Comparison of ENCODE assay signal across 24 mouse cellular contexts in the genomic region with DNA sequence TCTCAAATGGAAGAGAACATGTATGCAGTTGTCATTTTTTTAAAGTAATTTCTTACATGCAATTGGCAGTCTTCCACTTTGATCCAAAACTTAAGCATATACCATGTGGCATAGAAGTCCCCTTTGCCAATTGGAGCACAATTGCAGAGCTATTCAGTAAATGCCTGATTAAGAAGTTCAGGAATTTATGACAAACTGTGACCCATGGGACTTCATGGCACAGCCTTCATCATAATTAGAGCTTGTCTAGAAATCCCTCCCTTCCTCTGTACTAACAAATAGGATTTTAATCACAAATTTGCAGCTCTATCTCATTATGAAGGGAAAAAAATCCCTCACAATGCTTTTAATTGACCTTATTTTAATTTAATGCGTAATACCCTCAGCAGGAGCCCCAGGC. TPM values are rescaled to one million over a fixed set of nuclear protein-coding genes. Genes with fewer than 3 reads are reported as not detected.
DNase-seq lines count a peak whose midpoint lies in the region; ATAC-seq and TF ChIP-seq lines count a peak whose summit lies in the region.
"Had no signal": no experiment of that assay in that cellular context is flagged by ENCODE, and none has a peak within 500 bp of the region (broad histone marks: within the 10 kb centered on the region; RNA-seq: fewer than 3 reads in every experiment).

No protein-coding gene starts in this region.

- no peaks in the 10 kb centered on the region for H3K9me3 ChIP-seq in hindbrain, embryonic 16.5 days (ENCODE audit: control insufficient read depth, low read length)
- no peaks in the 10 kb centered on the region for H3K9me3 ChIP-seq in hindbrain, embryonic 11.5 days (ENCODE audit: control insufficient read depth, low read length)
- H3K9me3 ChIP-seq in midbrain, postnatal 0 days (ENCODE audit: low read length): no peaks in the 10 kb centered on the region
- no peaks in the 10 kb centered on the region for H3K9me3 ChIP-seq in midbrain, embryonic 11.5 days (ENCODE audit: control insufficient read depth, low read length)
- H3K9me3 ChIP-seq: embryonic facial prominence, embryonic 10.5 days; embryonic facial prominence, embryonic 12.5 days; forebrain, embryonic 13.5 days; forebrain, embryonic 15.5 days; G1E had no signal

- no peak overlapping the region for H3K4me3 ChIP-seq in hindbrain, embryonic 16.5 days (ENCODE audit: low read length)
- no peak overlapping the region for H3K4me3 ChIP-seq in hindbrain, embryonic 11.5 days (ENCODE audit: low read depth, low read length)
- H3K4me3 ChIP-seq in midbrain, postnatal 0 days (ENCODE audit: low read depth, low read length): no peak overlapping the region
- H3K4me3 ChIP-seq in midbrain, embryonic 11.5 days (ENCODE audit: low read depth, low read length): no peak overlapping the region
- H3K4me3 ChIP-seq: embryonic facial prominence, embryonic 10.5 days; embryonic facial prominence, embryonic 12.5 days; forebrain, embryonic 13.5 days; forebrain, embryonic 15.5 days had no signal

- DNase-seq in hindbrain, embryonic 11.5 days (ENCODE audit: low spot score): no peak
- DNase-seq in midbrain, postnatal 0 days (ENCODE audit: low spot score): peak; percentile 46
- DNase-seq in midbrain, embryonic 11.5 days (ENCODE audit: low spot score, missing footprints): no peak
- DNase-seq in thymus, adult 18-20 months: no peak
- DNase-seq: adrenal gland, adult 2 months; adrenal gland, postnatal 10 days; adrenal gland, postnatal 25 days; B cell, adult 2 months; cerebellum, adult 11-12 months; cerebellum, adult 2 months; cerebellum, adult 9-10 months; cerebellum, postnatal 10 days; cerebellum, postnatal 25 days; forebrain, postnatal 0 days had no signal

- H3K4me2 ChIP-seq in hindbrain, embryonic 16.5 days (ENCODE audit: low read length): no peak overlapping the region
- no peak overlapping the region for H3K4me2 ChIP-seq in hindbrain, embryonic 11.5 days (replicated peaks; ENCODE audit: low read depth, low read length)
- no peak overlapping the region for H3K4me2 ChIP-seq in midbrain, postnatal 0 days (ENCODE audit: low read depth, low read length, poor library complexity, severe bottlenecking)
- H3K4me2 ChIP-seq in midbrain, embryonic 11.5 days: no peak overlapping the region
- H3K4me2 ChIP-seq: embryonic facial prominence, embryonic 12.5 days; forebrain, embryonic 13.5 days; forebrain, embryonic 15.5 days had no signal

- H3K36me3 ChIP-seq in hindbrain, embryonic 16.5 days (ENCODE audit: control insufficient read depth, insufficient read depth, low read length): no peaks in the 10 kb centered on the region
- H3K36me3 ChIP-seq in hindbrain, embryonic 11.5 days (ENCODE audit: control insufficient read depth, insufficient read depth, low read length): no peaks in the 10 kb centered on the region
- H3K36me3 ChIP-seq in midbrain, postnatal 0 days (ENCODE audit: insufficient read depth, low read length): no peaks in the 10 kb centered on the region
- H3K36me3 ChIP-seq in midbrain, embryonic 11.5 days (ENCODE audit: control insufficient read depth, insufficient read depth, low read length): no peaks in the 10 kb centered on the region
- H3K36me3 ChIP-seq: embryonic facial prominence, embryonic 10.5 days; embryonic facial prominence, embryonic 12.5 days; forebrain, embryonic 15.5 days; G1E had no signal

- no peaks in the 10 kb centered on the region for H3K4me1 ChIP-seq in hindbrain, embryonic 16.5 days (ENCODE audit: control insufficient read depth, insufficient read depth, low read depth, low read length)
- no peaks in the 10 kb centered on the region for H3K4me1 ChIP-seq in hindbrain, embryonic 11.5 days (replicated peaks; ENCODE audit: control insufficient read depth, insufficient read depth, low read length)
- no peaks in the 10 kb centered on the region for H3K4me1 ChIP-seq in midbrain, postnatal 0 days (ENCODE audit: insufficient read depth, low read length)
- no peaks in the 10 kb centered on the region for H3K4me1 ChIP-seq in midbrain, embryonic 11.5 days (ENCODE audit: control insufficient read depth, insufficient read depth, low read length)
- H3K4me1 ChIP-seq: embryonic facial prominence, embryonic 10.5 days; embryonic facial prominence, embryonic 12.5 days; forebrain, embryonic 13.5 days; forebrain, embryonic 15.5 days had no signal

- no peaks in the 10 kb centered on the region for H3K27me3 ChIP-seq in hindbrain, embryonic 16.5 days (replicated peaks; ENCODE audit: control insufficient read depth, insufficient read depth, low read length)
- no peaks in the 10 kb centered on the region for H3K27me3 ChIP-seq in hindbrain, embryonic 11.5 days (ENCODE audit: control insufficient read depth, insufficient read depth, low read length)
- no peaks in the 10 kb centered on the region for H3K27me3 ChIP-seq in midbrain, postnatal 0 days (ENCODE audit: insufficient read depth, low read length)
- H3K27me3 ChIP-seq in midbrain, embryonic 11.5 days (ENCODE audit: control insufficient read depth, insufficient read depth, low read length): no peaks in the 10 kb centered on the region
- H3K27me3 ChIP-seq: embryonic facial prominence, embryonic 12.5 days; forebrain, embryonic 13.5 days; forebrain, embryonic 15.5 days had no signal

- no peak overlapping the region for H3K9ac ChIP-seq in hindbrain, embryonic 16.5 days (ENCODE audit: low read depth, low read length)
- no peak overlapping the region for H3K9ac ChIP-seq in hindbrain, embryonic 11.5 days (ENCODE audit: low read depth, low read length)
- H3K9ac ChIP-seq in midbrain, postnatal 0 days (replicated peaks; ENCODE audit: low read length, poor library complexity, severe bottlenecking): no peak overlapping the region
- no peak overlapping the region for H3K9ac ChIP-seq in midbrain, embryonic 11.5 days (ENCODE audit: low read length)
- H3K9ac ChIP-seq: embryonic facial prominence, embryonic 12.5 days; forebrain, embryonic 13.5 days; forebrain, embryonic 15.5 days; forebrain, postnatal 0 days had no signal

- H3K27ac ChIP-seq in hindbrain, embryonic 16.5 days (ENCODE audit: low read depth, low read length): no peak overlapping the region
- H3K27ac ChIP-seq in hindbrain, embryonic 11.5 days (ENCODE audit: low read depth, low read length): no peak overlapping the region
- H3K27ac ChIP-seq in midbrain, postnatal 0 days (ENCODE audit: low read depth, low read length): no peak overlapping the region
- no peak overlapping the region for H3K27ac ChIP-seq in midbrain, embryonic 11.5 days (ENCODE audit: low read depth, low read length)
- H3K27ac ChIP-seq: embryonic facial prominence, embryonic 10.5 days; embryonic facial prominence, embryonic 12.5 days; forebrain, embryonic 13.5 days; forebrain, embryonic 15.5 days had no signal

- ATAC-seq in hindbrain, embryonic 16.5 days: peak; percentile 77
- ATAC-seq in hindbrain, embryonic 11.5 days (ENCODE audit: low FRiP score): no peak
- ATAC-seq in midbrain, postnatal 0 days (ENCODE audit: low FRiP score): no peak
- no peak for ATAC-seq in midbrain, embryonic 11.5 days (ENCODE audit: low FRiP score)
- ATAC-seq: CD4-positive, CD25-positive, alpha-beta regulatory T cell, adult 4 months; forebrain, embryonic 13.5 days; forebrain, embryonic 15.5 days; forebrain, postnatal 0 days had no signal

- 69% methylated on average over 1 of the region's 1 CpGs for WGBS in hindbrain, embryonic 16.5 days
- 84% methylated on average over 1 of the region's 1 CpGs for WGBS in hindbrain, embryonic 11.5 days
- WGBS in midbrain, postnatal 0 days: 58% methylated on average over 1 of the region's 1 CpGs
- 82% methylated on average over 1 of the region's 1 CpGs for WGBS in midbrain, embryonic 11.5 days

- no peak for TF ChIP-seq CTCF in midbrain, postnatal 0 days (IDR thresholded peaks at IDR 0.05)

RNA-seq across cellular contexts. Expression of a gene that starts 59.7 kb away (rescaled TPM):
- 0.17 and 0.25 TPM in 2 replicates for polyA plus RNA-seq in hindbrain, embryonic 16.5 days (2015; fragmentation: Nextera tagmentation; extraction: Ambion mirVana)
- 0.09 and 0.42 TPM in 2 replicates for polyA plus RNA-seq in hindbrain, embryonic 11.5 days (2014; fragmentation: Nextera tagmentation; extraction: Ambion mirVana)
- total RNA-seq in midbrain, postnatal 0 days (2014; rRNA removed): not detected in 2 replicates
- 0.07 and 0.17 TPM in 2 replicates for polyA plus RNA-seq in midbrain, postnatal 0 days (2015; fragmentation: Nextera tagmentation; extraction: Ambion mirVana)
- 0.21 and 0.23 TPM in 2 replicates for polyA plus RNA-seq in midbrain, embryonic 11.5 days (2014; fragmentation: Nextera tagmentation; extraction: Ambion mirVana)
- total RNA-seq: adrenal gland, adult 2 months; adrenal gland, postnatal 10 days; adrenal gland, postnatal 25 days; adrenal gland, postnatal 4 days; CH12.LX; forebrain, postnatal 0 days had no signal
- polyA plus RNA-seq: adrenal gland, adult 2 months; cerebellum, adult 2 months; cortical plate, adult 2 months; G1E had no signal
